Mouse (Mus musculus) kidney, postnatal 0 days (tissue): ENCODE measurements around the gene Tmem213. TPM values are rescaled to one million over a fixed set of nuclear protein-coding genes. Genes with fewer than 3 reads are reported as not detected.

Experiments
- ATAC-seq: fragments of 200-750 bp; cut with Nextera tagmentation; replicated peaks from 2 replicates; pipeline ENCODE4 v1.8.0; 2017; ENCODE audit warnings: low read depth, moderate number of reproducible peaks, moderate TSS enrichment, moderate library complexity; ENCODE audit not compliant: low FRiP score
- DNase-seq: peaks from one replicate; pipeline ENCODE4 v3.0.0-alpha.2; 2016; ENCODE audit warnings: low spot score
- H3K27ac ChIP-seq: fragments of 300-500 bp; sonication (generic); 2 replicates; pipeline ENCODE4 v1.5.1; 2014; ENCODE audit warnings: mild to moderate bottlenecking
- H3K27me3 ChIP-seq: fragments of 300-500 bp; sonication (generic); 2 replicates; pipeline ENCODE4 v1.6.1; 2014; ENCODE audit warnings: low read length, mixed read lengths; ENCODE audit not compliant: insufficient read depth
- H3K36me3 ChIP-seq: fragments of 300-500 bp; sonication (generic); 2 replicates; pipeline ENCODE4 v1.6.1; 2014; ENCODE audit warnings: low read length, mixed read lengths; ENCODE audit not compliant: insufficient read depth
- H3K4me1 ChIP-seq: fragments of 300-500 bp; sonication (generic); replicated peaks from 2 replicates; pipeline ENCODE4 v1.6.1; 2014; ENCODE audit warnings: antibody characterized with exemption, low read length, mixed read lengths; ENCODE audit not compliant: insufficient read depth
- H3K4me2 ChIP-seq: fragments of 300-500 bp; sonication (generic); 2 replicates; pipeline ENCODE4 v1.6.1; 2014; ENCODE audit warnings: mild to moderate bottlenecking, low read length, moderate library complexity, mixed read lengths
- H3K4me3 ChIP-seq: fragments of 300-500 bp; sonication (generic); replicated peaks from 2 replicates; pipeline ENCODE4 v1.5.1; 2014; ENCODE audit warnings: low read depth, low read length
- H3K9ac ChIP-seq: fragments of 300-500 bp; sonication (generic); 2 replicates; pipeline ENCODE4 v1.6.1; 2014; ENCODE audit warnings: low read depth, low read length
- H3K9me3 ChIP-seq: fragments of 300-500 bp; sonication (generic); replicated peaks from 2 replicates; pipeline ENCODE4 v1.6.1; 2016; ENCODE audit warnings: low read length, inconsistent platforms, mixed read lengths
- CTCF ChIP-seq: IDR thresholded peaks from 2 replicates; pipeline ENCODE4 v1.5.1; 2016; ENCODE audit warnings: antibody characterized with exemption, low read depth, mild to moderate bottlenecking, moderate library complexity
- WGBS: fragments of 180-500 bp; shearing (Covaris S2); extraction: QIAGEN DNeasy Blood & Tissue Kit; methylation state at CpG from one replicate; pipeline ENCODE4 v1.1.7; 2014; 5-methylcytosine and 5-hydroxymethylcytosine counted together
- polyA plus RNA-seq: library from polyadenylated mRNA; unstranded; fragments of >200 nt; fragmentation: Nextera tagmentation; extraction: Ambion mirVana; gene quantifications from 2 replicates; pipeline ENCODE4 v1.2.1, GENCODE M21; 2015

Tmem213 gene
- polyA plus RNA-seq, 1 experiment from 2014 or later: 198 TPM

DNA sequence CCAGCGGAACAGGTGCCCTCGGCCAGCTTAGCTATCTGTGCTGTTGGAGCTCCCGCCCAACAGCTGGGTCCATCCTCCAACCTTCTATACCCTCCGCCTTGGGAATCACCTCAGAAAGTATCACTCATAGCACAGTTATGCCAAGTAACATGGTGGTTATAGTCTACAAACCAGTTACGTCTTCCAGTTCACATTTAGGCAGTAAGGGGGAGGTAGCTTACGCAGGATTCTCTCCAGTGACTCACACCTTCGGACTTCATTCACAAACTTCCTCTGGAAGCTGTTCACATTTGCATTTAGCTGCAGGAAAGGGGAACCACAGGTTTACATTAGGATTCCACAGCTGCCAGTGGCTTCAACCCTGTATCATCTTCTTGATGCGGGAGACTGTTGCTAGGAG lies 16.5 kb upstream of the Tmem213 start:
- DNase-seq (no peak), ATAC-seq (no peak)
- Histone ChIP-seq H3K4me2 (no peak overlapping the region), H3K9me3 (no peaks in the 10 kb centered on the region), H3K4me1 (no peaks in the 10 kb centered on the region), H3K27ac (no peak overlapping the region), H3K27me3 (no peaks in the 10 kb centered on the region), H3K36me3 (0 out of 2 replicates have a peak, but pooled peaks cover 4% of the 10 kb centered on the region), H3K4me3 (no peak overlapping the region), H3K9ac (no peak overlapping the region)
- TF ChIP-seq CTCF: no peak
- WGBS: 94% methylated on average over 8 of the region's 8 CpGs

DNA sequence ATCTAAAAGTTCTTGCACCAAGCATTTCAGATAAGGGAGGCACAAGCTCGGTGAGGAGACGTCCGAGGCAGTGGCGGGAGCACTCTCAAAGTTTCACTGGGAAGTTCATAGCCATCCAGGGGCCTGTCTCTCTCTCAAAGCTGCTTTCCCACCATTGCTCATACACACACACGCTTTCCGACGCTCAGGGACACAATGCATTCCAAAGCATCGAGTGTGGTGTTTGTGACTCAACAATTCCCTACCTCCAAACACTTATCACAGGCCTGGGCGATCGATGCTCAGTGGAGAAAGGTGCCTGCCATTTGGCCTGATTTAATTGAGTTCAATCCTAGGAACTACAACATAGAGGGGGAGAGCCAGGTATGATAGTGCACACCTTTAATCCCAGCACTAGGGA lies 14.4 kb upstream of the Tmem213 start:
- H3K27me3 ChIP-seq: no peaks in the 10 kb centered on the region
- H3K9me3 ChIP-seq: no peaks in the 10 kb centered on the region
- ATAC-seq (no peak), DNase-seq (no peak)
- 0 out of 2 replicates have a peak, but pooled peaks cover 4% of the 10 kb centered on the region for H3K36me3 ChIP-seq
- WGBS: 87% methylated on average over 10 of the region's 10 CpGs
- no peak overlapping the region for H3K4me3 ChIP-seq
- no peak overlapping the region for H3K4me2 ChIP-seq
- no peak for TF ChIP-seq CTCF
- no peak overlapping the region for H3K9ac ChIP-seq
- no peaks in the 10 kb centered on the region for H3K4me1 ChIP-seq
- no peak overlapping the region for H3K27ac ChIP-seq

DNA sequence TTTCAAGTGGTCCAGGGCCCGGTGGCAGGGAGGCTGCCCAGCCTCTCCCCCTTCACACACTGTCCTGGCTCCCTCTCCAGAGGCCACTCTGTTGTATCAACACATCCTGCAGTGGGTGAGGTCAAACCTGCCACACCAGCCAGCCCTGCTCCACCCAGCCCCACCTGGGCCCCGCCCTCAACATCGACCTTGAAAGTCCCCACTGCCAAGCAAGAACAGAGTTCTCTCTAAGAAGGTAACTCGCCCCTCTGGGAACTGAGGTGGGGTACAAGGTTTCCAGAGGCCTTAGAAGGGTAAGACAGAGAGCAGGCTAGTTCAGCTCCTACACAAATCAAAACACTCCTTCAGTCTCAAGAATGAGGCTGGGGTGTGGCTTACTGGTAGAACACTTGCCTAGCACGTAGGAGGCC lies 12.1 kb upstream of the Tmem213 start:
- Histone ChIP-seq H3K36me3 (0 out of 2 replicates have a peak, but pooled peaks cover 4% of the 10 kb centered on the region), H3K4me3 (no peak overlapping the region), H3K27ac (peak overlapping the region; percentile 47; the same call in 1 of the 2 replicates), H3K4me1 (no peaks in the 10 kb centered on the region), H3K27me3 (no peaks in the 10 kb centered on the region), H3K9me3 (no peaks in the 10 kb centered on the region), H3K4me2 (0 out of 2 replicates have a peak overlapping the region, but pooled peaks have one; percentile 5), H3K9ac (no peak overlapping the region)
- DNase-seq (no peak), ATAC-seq (peak; percentile 71; the same call in 1 of the 2 replicates)
- no peak for TF ChIP-seq CTCF
- WGBS: 57% methylated on average over 5 of the region's 5 CpGs

DNA sequence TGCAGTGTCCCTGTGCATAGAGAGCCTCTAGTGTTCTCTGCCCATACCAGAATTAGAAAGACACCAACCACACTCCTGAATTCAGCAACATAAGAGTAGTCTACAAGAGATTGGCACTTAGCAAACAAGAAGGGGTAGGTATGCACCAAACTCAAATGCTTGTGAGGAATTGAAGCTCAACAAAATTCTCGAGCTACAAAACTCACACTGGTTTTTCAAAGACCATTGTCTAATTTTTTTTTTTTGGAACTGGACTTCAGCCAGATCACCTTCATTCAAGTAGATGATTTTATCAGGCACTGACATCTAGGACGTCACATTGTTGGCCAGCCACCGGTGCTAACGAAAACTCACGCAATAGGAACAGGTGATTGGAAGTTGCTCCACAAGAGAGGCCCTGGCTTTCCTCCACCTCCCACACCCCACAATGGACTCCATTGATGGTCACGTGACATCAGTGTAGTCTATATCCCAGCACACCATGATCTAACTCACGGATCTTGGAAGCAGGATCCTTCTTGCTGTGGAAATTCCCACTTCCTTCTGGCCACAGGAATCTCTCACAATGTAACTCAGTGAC lies 6.7 kb upstream of the Tmem213 start:
- WGBS: 76% methylated on average over 7 of the region's 7 CpGs
- Histone ChIP-seq H3K4me3 (no peak overlapping the region), H3K36me3 (no peaks in the 10 kb centered on the region), H3K27ac (no peak overlapping the region), H3K9me3 (no peaks in the 10 kb centered on the region), H3K27me3 (no peaks in the 10 kb centered on the region), H3K4me2 (no peak overlapping the region), H3K9ac (no peak overlapping the region), H3K4me1 (no peaks in the 10 kb centered on the region)
- no peak for TF ChIP-seq CTCF
- DNase-seq: no peak
- ATAC-seq: no peak

DNA sequence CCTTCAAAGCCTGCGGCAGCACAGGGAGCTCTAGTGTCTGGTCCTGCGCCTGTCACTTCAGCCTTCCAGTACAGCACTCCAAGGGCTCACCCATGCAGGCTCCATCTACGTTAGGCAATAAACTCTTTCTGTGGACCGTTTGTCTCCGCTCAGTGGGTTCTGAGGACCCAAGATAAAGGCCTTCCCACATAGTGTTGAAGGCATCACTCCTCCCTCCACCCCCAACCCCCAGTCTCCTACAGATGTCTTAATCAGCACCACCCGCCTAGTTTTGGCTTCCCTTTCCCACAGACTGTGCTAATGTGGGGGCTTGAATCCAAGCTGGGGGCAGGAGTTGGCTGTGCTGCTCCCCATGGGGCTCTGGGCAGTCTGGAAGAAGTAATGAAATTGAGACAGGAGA lies 5.3 kb upstream of the Tmem213 start:
- H3K4me3 ChIP-seq: no peak overlapping the region
- no peak overlapping the region for H3K27ac ChIP-seq
- no peaks in the 10 kb centered on the region for H3K27me3 ChIP-seq
- TF ChIP-seq CTCF: no peak
- no peaks in the 10 kb centered on the region for H3K36me3 ChIP-seq
- WGBS: 51% methylated on average over 6 of the region's 6 CpGs
- DNase-seq (no peak), ATAC-seq (no peak)
- H3K4me1 ChIP-seq: no peaks in the 10 kb centered on the region
- no peak overlapping the region for H3K4me2 ChIP-seq
- no peaks in the 10 kb centered on the region for H3K9me3 ChIP-seq
- H3K9ac ChIP-seq: no peak overlapping the region

DNA sequence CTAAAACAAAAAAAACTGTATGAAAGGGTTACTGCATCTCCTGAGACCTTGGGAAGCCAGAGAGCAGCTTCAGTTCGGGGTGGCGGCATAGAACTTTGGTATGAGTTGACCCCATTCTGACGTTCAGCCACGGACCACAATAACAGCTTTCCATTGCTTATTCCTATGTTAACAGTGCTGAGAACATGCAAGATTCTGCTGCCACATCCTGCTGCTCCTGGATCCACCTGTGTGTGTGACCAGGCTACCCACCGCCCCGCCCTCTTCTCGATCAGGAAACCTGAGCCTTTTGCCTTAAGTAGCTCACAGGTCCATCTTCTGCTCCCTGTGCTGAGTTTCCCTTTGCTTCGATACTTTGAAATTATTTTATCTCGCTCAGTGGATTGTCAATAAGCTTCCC lies 3.1 kb upstream of the Tmem213 start:
- 80% methylated on average over 9 of the region's 9 CpGs for WGBS
- Histone ChIP-seq H3K36me3 (no peaks in the 10 kb centered on the region), H3K9ac (no peak overlapping the region), H3K27ac (no peak overlapping the region), H3K4me3 (no peak overlapping the region), H3K4me2 (no peak overlapping the region), H3K4me1 (peaks cover 7% of the 10 kb centered on the region; the same call in 1 of the 2 replicates), H3K9me3 (no peaks in the 10 kb centered on the region), H3K27me3 (no peaks in the 10 kb centered on the region)
- ATAC-seq: no peak
- no peak for TF ChIP-seq CTCF
- DNase-seq: no peak

DNA sequence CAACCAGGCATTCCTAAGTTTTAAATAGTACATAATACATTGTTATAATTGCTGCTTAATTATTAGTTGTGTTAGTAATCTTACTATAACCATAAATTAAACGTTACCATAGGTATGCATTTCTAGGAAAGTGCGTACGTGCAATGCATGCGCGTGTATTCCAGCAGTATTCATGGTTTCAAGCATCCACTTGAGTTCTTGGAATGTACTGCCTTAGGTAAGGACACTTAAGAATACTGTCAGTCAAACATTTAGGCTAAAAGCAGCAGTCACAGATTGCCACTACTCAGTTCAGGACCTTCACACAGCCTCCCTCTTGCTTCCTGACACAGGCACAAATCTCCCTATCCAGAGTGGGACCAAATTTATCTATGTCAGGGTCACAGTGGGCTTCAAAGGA lies 606 bp upstream of the Tmem213 start:
- DNase-seq (no peak), ATAC-seq (no peak)
- peak overlapping the region; percentile 83; the same call in 1 of the 2 replicates for H3K27ac ChIP-seq
- no peak overlapping the region; the same call in 1 of the 2 replicates for H3K4me2 ChIP-seq
- peaks cover 7% of the 10 kb centered on the region; the same call in 1 of the 2 replicates for H3K4me1 ChIP-seq
- H3K27me3 ChIP-seq: no peaks in the 10 kb centered on the region
- 92% methylated on average over 5 of the region's 5 CpGs for WGBS
- no peaks in the 10 kb centered on the region for H3K9me3 ChIP-seq
- H3K4me3 ChIP-seq: no peak overlapping the region
- no peak overlapping the region for H3K9ac ChIP-seq
- no peaks in the 10 kb centered on the region for H3K36me3 ChIP-seq
- no peak for TF ChIP-seq CTCF
